Mouse (Mus musculus): ENCODE data around the gene Lrp6. TPM values are rescaled to one million over a fixed set of nuclear protein-coding genes. Genes with fewer than 3 reads are reported as not detected.

Lrp6 gene
- total and polyA plus RNA-seq, 3 experiments: 18.5 to 75.2 (median 74.3) TPM

DNA sequence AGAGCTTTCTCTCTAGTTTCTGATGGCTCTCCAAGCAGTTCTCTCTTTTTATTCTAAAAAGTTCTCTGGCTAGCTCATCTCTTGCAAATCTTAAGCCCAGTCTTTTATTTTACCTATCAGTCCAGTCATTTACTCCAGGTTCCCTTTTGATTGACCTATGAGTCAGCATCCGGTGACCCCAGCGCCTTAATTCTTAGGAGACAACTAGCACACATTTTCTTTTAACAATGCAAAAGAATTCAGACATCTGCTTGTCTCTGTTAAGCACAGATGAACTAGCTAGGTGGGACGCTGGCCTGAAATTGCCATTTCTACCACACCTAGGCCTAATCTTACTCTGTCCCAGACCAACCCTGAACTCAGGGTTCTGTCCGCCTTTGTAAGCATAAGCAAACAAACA lies 12.7 kb upstream of the Lrp6 start:
- no peak for DNase-seq (ENCODE audit: low spot score)
- no peak for ATAC-seq (ENCODE audit: extremely low read depth, insufficient number of reproducible peaks, low FRiP score, poor library complexity, severe bottlenecking)
- Histone ChIP-seq H3K27me3 (ENCODE audit: insufficient read depth, low read length) (peaks cover 46% of the 10 kb centered on the region), H3K9me3 (replicated peaks) (no peaks in the 10 kb centered on the region), H3K4me1 (ENCODE audit: insufficient read depth, low read depth, low read length) (peaks cover 10% of the 10 kb centered on the region), H3K4me3 (ENCODE audit: low read depth, low read length) (no peak overlapping the region), H3K36me3 (replicated peaks) (no peaks in the 10 kb centered on the region)
- no peak for TF ChIP-seq GATA1 (IDR thresholded peaks at IDR 0.05; ENCODE audit: borderline replicate concordance, low read length)
- no peak for TF ChIP-seq TAL1 (conservative IDR thresholded peaks at IDR 0.05; ENCODE audit: low read depth, low read length)
- TF ChIP-seq CTCF (IDR thresholded peaks at IDR 0.05; ENCODE audit: low read depth, low read length): no peak
- TF ChIP-seq POLR2AphosphoS5 (IDR thresholded peaks at IDR 0.05; ENCODE audit: insufficient replicate concordance, low read depth, low read length): no peak
- TF ChIP-seq GATA2 (IDR thresholded peaks at IDR 0.05; ENCODE audit: borderline replicate concordance, low read depth, low read length): no peak

DNA sequence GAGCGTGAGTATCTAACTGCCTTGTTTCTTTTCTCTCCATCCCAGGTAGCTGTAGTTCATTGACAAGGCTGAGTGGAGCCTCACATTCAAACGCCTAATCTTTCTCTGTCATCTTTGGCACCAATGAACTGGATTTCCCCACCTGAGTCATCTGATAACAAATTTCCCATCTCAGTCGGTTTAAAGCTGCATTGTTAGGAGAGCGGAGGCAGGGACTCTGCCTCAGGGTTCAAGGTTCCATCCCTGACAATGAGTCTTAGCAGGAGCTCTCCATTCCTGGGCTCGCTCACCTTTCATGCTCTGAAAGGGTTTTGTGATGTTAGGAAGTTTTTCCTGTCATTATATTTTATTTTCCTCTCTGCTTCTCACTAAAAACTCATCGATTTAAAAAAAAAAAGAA lies 11.3 kb upstream of the Lrp6 start:
- Histone ChIP-seq H3K36me3 (replicated peaks) (no peaks in the 10 kb centered on the region), H3K4me1 (ENCODE audit: insufficient read depth, low read depth, low read length) (peaks cover 15% of the 10 kb centered on the region), H3K9me3 (replicated peaks) (no peaks in the 10 kb centered on the region), H3K27me3 (ENCODE audit: insufficient read depth, low read length) (peaks cover 53% of the 10 kb centered on the region), H3K4me3 (ENCODE audit: low read depth, low read length) (no peak overlapping the region)
- ATAC-seq (ENCODE audit: extremely low read depth, insufficient number of reproducible peaks, low FRiP score, poor library complexity, severe bottlenecking): no peak
- DNase-seq (ENCODE audit: low spot score): no peak
- no peak for TF ChIP-seq GATA2 (IDR thresholded peaks at IDR 0.05; ENCODE audit: borderline replicate concordance, low read depth, low read length)
- TF ChIP-seq POLR2AphosphoS5 (IDR thresholded peaks at IDR 0.05; ENCODE audit: insufficient replicate concordance, low read depth, low read length): no peak
- TF ChIP-seq CTCF (IDR thresholded peaks at IDR 0.05; ENCODE audit: low read depth, low read length): no peak
- TF ChIP-seq TAL1 (conservative IDR thresholded peaks at IDR 0.05; ENCODE audit: low read depth, low read length): no peak

- DNase-seq (ENCODE audit: low spot score) (no peak), ATAC-seq (ENCODE audit: extremely low read depth, insufficient number of reproducible peaks, low FRiP score, poor library complexity, severe bottlenecking) (no peak)
- Histone ChIP-seq H3K9me3 (replicated peaks) (no peaks in the 10 kb centered on the region), H3K4me3 (ENCODE audit: low read depth, low read length) (no peak overlapping the region), H3K4me1 (ENCODE audit: insufficient read depth, low read depth, low read length) (peaks cover 15% of the 10 kb centered on the region), H3K27me3 (ENCODE audit: insufficient read depth, low read length) (peaks cover 47% of the 10 kb centered on the region), H3K36me3 (replicated peaks) (no peaks in the 10 kb centered on the region)
- no peak for TF ChIP-seq POLR2AphosphoS5 (IDR thresholded peaks at IDR 0.05; ENCODE audit: insufficient replicate concordance, low read depth, low read length)
- TF ChIP-seq TAL1 (conservative IDR thresholded peaks at IDR 0.05; ENCODE audit: low read depth, low read length): no peak
- no peak for TF ChIP-seq GATA2 (IDR thresholded peaks at IDR 0.05; ENCODE audit: borderline replicate concordance, low read depth, low read length)
- no peak for TF ChIP-seq GATA1 (IDR thresholded peaks at IDR 0.05; ENCODE audit: borderline replicate concordance, low read length)
- no peak for TF ChIP-seq CTCF (IDR thresholded peaks at IDR 0.05; ENCODE audit: low read depth, low read length)
Measured at GRCm38 (mm10) chr6:134575288-134575741, 8.6 kb upstream of the Lrp6 start.

DNA sequence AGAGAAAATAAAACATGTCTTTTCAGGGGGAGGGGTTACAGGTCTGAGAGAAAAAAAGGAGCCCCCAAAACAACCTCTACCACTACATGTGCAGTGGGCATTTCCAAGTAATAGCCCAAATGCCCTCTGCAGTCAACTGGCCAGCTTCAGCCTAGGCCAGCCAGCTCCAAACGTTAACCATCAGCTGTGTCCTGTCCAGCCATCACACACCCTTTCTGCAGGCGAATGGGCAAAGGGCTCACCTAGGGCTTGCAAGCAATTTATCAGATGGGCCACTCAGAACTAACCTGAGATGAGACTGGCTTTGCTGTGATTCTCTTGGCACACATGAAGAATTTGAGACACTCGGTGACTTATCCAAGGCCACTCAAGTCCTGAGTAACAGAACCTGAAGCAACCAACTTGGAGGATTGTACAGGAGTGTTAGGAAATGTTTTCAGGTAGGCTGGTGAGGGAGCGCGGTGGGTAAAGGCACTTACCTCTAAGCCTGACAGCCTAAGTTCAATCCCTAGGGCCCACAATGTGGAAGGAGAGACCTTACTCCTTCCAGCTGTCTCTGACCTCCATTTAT lies 1.3 kb upstream of the Lrp6 start:
- H3K9me3 ChIP-seq (replicated peaks): no peaks in the 10 kb centered on the region
- ATAC-seq (ENCODE audit: extremely low read depth, insufficient number of reproducible peaks, low FRiP score, poor library complexity, severe bottlenecking) (no peak), DNase-seq (ENCODE audit: low spot score) (no peak)
- peaks cover 2% of the 10 kb centered on the region for H3K36me3 ChIP-seq (replicated peaks)
- peaks cover 13% of the 10 kb centered on the region for H3K27me3 ChIP-seq (ENCODE audit: insufficient read depth, low read length)
- peaks cover 15% of the 10 kb centered on the region for H3K4me1 ChIP-seq (ENCODE audit: insufficient read depth, low read depth, low read length)
- H3K4me3 ChIP-seq (ENCODE audit: low read depth, low read length): no peak overlapping the region
- TF ChIP-seq GATA1 (IDR thresholded peaks at IDR 0.05; ENCODE audit: borderline replicate concordance, low read length): no peak
- no peak for TF ChIP-seq GATA2 (IDR thresholded peaks at IDR 0.05; ENCODE audit: borderline replicate concordance, low read depth, low read length)
- TF ChIP-seq CTCF (IDR thresholded peaks at IDR 0.05; ENCODE audit: low read depth, low read length): no peak
- TF ChIP-seq POLR2AphosphoS5 (IDR thresholded peaks at IDR 0.05; ENCODE audit: insufficient replicate concordance, low read depth, low read length): no peak
- no peak for TF ChIP-seq TAL1 (conservative IDR thresholded peaks at IDR 0.05; ENCODE audit: low read depth, low read length)

DNA sequence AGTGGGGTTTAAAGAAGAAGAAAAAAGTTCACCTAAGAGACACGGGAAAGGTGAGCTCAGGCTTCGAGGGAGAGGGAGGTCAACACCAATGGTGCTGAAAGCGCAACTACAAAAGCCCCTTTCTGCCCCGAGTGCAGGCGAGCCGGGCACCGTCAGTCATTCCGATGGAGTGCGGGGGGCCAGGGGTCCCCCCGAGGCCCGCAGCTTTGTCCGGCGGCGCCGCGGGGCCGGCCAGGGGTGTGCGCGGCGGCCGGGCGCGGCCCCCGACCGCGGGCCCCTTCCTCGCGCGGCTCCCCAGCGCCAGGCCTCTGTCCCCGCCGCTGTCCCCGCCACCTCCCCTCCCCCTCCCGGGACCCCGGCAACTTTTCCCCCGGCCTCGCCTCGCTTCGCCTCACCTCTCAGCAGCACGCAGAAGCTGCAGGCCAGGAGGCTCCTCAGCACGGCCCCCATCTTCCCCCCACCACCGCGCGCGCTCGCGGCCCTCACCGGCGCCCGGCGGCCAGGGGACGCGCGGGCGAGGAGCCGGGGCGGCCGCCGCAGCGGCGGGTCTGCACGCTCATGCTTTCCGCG lies 432 bp downstream of the Lrp6 start:
- Histone ChIP-seq H3K27me3 (ENCODE audit: insufficient read depth, low read length) (no peaks in the 10 kb centered on the region), H3K4me3 (ENCODE audit: low read depth, low read length) (peak overlapping the region; percentile 82), H3K9me3 (replicated peaks) (no peaks in the 10 kb centered on the region), H3K4me1 (ENCODE audit: insufficient read depth, low read depth, low read length) (peaks cover 22% of the 10 kb centered on the region), H3K36me3 (replicated peaks) (peaks cover 9% of the 10 kb centered on the region)
- DNase-seq (ENCODE audit: low spot score) (peak; percentile 22), ATAC-seq (ENCODE audit: extremely low read depth, insufficient number of reproducible peaks, low FRiP score, poor library complexity, severe bottlenecking) (no peak)
- TF ChIP-seq GATA2 (IDR thresholded peaks at IDR 0.05; ENCODE audit: borderline replicate concordance, low read depth, low read length): no peak

GRCm38 (mm10) chr6:134565606-134566247 lies 1.0 kb downstream of the Lrp6 start:
- Histone ChIP-seq H3K27me3 (ENCODE audit: insufficient read depth, low read length) (no peaks in the 10 kb centered on the region), H3K4me3 (ENCODE audit: low read depth, low read length) (peak overlapping the region; percentile 82), H3K36me3 (replicated peaks) (peaks cover 12% of the 10 kb centered on the region), H3K4me1 (ENCODE audit: insufficient read depth, low read depth, low read length) (peaks cover 26% of the 10 kb centered on the region), H3K9me3 (replicated peaks) (no peaks in the 10 kb centered on the region)
- no peak for TF ChIP-seq GATA2 (IDR thresholded peaks at IDR 0.05; ENCODE audit: borderline replicate concordance, low read depth, low read length)
- TF ChIP-seq GATA1 (IDR thresholded peaks at IDR 0.05; ENCODE audit: borderline replicate concordance, low read length): no peak
- DNase-seq (ENCODE audit: low spot score) (peak; percentile 15), ATAC-seq (ENCODE audit: extremely low read depth, insufficient number of reproducible peaks, low FRiP score, poor library complexity, severe bottlenecking) (no peak)
